Mouse (Mus musculus) lung, postnatal 0 days (tissue): ENCODE results near the gene Acad8. TPM values are rescaled to one million over a fixed set of nuclear protein-coding genes. Genes with fewer than 3 reads are reported as not detected.

Source experiments
- ATAC-seq: fragments of 200-750 bp; cut with Nextera tagmentation; 2 replicates; pipeline ENCODE4 v1.8.0; 2017; ENCODE audit warnings: moderate library complexity
- DNase-seq: peaks from one replicate; pipeline ENCODE4 v3.0.0-alpha.2; 2016; ENCODE audit warnings: low spot score
- H3K27ac ChIP-seq: fragments of 300-500 bp; sonication (generic); 2 replicates; pipeline ENCODE4 v1.5.1; 2014; ENCODE audit warnings: antibody characterized with exemption, mild to moderate bottlenecking, low read length, mixed read lengths
- H3K27me3 ChIP-seq: fragments of 300-500 bp; sonication (generic); replicated peaks from 2 replicates; pipeline ENCODE4 v1.6.1; 2014; ENCODE audit warnings: low read length, mixed read lengths; ENCODE audit not compliant: insufficient read depth
- H3K36me3 ChIP-seq: fragments of 300-500 bp; sonication (generic); 2 replicates; pipeline ENCODE4 v1.6.1; 2014; ENCODE audit warnings: low read length, mixed read lengths; ENCODE audit not compliant: insufficient read depth
- H3K4me1 ChIP-seq: fragments of 300-500 bp; sonication (generic); 2 replicates; pipeline ENCODE4 v1.6.1; 2014; ENCODE audit warnings: antibody characterized with exemption, low read depth, low read length, mixed read lengths; ENCODE audit not compliant: insufficient read depth
- H3K4me2 ChIP-seq: fragments of 300-500 bp; sonication (generic); replicated peaks from 2 replicates; pipeline ENCODE4 v1.6.1; 2014; ENCODE audit warnings: low read depth, mild to moderate bottlenecking, low read length, moderate library complexity, mixed read lengths
- H3K4me3 ChIP-seq: fragments of 300-500 bp; sonication (generic); 2 replicates; pipeline ENCODE4 v1.5.1; 2014; ENCODE audit warnings: low read depth, low read length
- H3K9ac ChIP-seq: fragments of 300-500 bp; sonication (generic); replicated peaks from 2 replicates; pipeline ENCODE4 v1.6.1; 2014; ENCODE audit warnings: low read depth, mild to moderate bottlenecking
- H3K9me3 ChIP-seq: fragments of 300-500 bp; sonication (generic); 2 replicates; pipeline ENCODE4 v1.6.1; 2016; ENCODE audit warnings: low read length, mixed read lengths
- CTCF ChIP-seq: IDR thresholded peaks from 2 replicates; pipeline ENCODE4 v1.5.1; 2016; ENCODE audit warnings: antibody characterized with exemption, mild to moderate bottlenecking
- EP300 ChIP-seq: IDR thresholded peaks from 2 replicates; pipeline ENCODE4 v1.6.1; 2016; ENCODE audit warnings: antibody characterized with exemption, mild to moderate bottlenecking, control low read depth
- WGBS: fragments of 180-500 bp; shearing (Covaris S2); extraction: QIAGEN DNeasy Blood & Tissue Kit; methylation state at CpG from one replicate; pipeline ENCODE4 v1.1.7; 2014; 5-methylcytosine and 5-hydroxymethylcytosine counted together
- polyA plus RNA-seq: library from polyadenylated mRNA; unstranded; fragments of >200 nt; fragmentation: Nextera tagmentation; extraction: Ambion mirVana; gene quantifications from 2 replicates; pipeline ENCODE4 v1.2.1, GENCODE M21; 2015

The Acad8 gene
- polyA plus RNA-seq = 31.6 and 33.6 TPM in 2 replicates

DNA sequence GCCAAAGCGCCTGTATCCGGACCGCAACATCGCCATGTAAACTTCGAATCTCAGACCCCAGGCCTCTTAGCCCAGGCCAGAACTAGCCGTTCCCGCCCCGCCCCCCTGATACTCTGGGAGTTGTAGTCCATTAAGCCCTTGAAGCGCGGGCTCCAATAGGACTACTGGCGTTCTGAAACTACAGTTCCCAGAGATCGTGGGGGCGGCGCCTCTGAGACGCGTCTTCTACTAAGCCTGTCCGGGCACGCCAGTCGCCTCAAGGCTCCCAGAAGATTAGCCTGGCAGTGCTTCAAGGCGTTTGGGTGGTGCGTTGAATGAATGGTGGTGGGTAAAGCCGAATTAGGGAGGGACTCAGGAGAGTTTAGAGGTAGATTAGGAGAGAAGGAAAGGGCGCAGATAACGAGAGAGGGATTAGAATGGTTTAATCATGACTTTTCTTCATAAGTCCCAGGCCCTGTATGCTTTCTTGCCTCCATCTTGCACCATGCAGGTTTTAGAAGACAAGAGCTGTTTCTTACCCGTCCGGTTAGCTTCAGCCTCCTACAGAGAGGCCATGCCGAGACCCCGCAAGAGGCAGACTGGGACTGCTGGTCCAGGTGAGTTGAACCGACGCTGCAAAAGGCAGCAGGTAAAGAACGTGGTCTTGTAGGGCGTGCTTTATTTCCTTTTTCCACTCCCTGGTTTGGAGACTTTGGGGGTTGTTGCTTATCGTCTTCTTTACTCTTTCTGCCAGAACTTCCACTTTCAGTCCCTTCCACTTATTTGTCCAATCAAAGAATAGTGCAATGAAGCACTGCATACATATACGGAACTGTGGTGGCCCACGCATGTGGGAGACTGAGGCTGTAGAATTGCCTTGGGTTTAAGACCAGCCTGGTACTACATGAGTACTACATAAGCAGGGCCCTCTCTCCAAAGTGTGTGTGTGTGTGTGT, at the start of gene Acad8, which contains the start of gene Thyn1:
TSS of gene Acad8 (minus strand) at position 106 of the 935 bp plus-strand sequence.
TSS of gene Thyn1 (plus strand) at position 250 of the 935 bp plus-strand sequence.
- H3K9me3 ChIP-seq = no peaks in the 10 kb centered on the region
- peaks cover 10% of the 10 kb centered on the region; the same call in 1 of the 2 replicates for H3K36me3 ChIP-seq
- no peaks in the 10 kb centered on the region for H3K27me3 ChIP-seq
- TF ChIP-seq CTCF = peak; percentile 19; the same call in 1 of the 2 replicates
- no peak for TF ChIP-seq EP300
- H3K9ac ChIP-seq = peak within 1 kb of the TSS; percentile 71
- H3K4me2 ChIP-seq = peak within 1 kb of the TSS; percentile 69
- DNase-seq (peak; percentile 99), ATAC-seq (peak; percentile 100)
- peak within 1 kb of the TSS; percentile 75 for H3K4me3 ChIP-seq
- H3K4me1 ChIP-seq = 0 out of 2 replicates have a peak, but pooled peaks cover 10% of the 10 kb centered on the region
- H3K27ac ChIP-seq = peak within 1 kb of the TSS; percentile 80
- WGBS = under 1% methylated on average over 35 of the region's 35 CpGs

DNA sequence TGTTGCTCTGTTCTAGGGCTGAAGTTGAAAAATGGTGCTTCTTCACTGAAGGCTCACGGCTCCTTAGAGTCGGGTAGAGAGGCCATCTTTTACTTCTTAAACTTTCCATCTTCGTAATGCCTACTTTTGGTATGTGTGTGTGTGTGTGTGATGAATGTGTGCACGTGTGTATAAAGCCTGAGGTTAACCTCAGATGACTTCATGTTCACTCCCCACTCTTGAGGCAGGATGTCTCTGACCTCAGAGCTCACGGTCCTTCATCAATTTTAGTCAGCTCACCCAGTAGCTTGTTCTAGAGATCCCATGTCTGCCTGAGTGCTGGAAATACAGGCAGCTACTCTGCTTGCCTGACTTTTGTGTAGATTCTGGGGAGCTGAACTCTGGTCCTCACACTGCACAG, 44.5 kb upstream of the Acad8 start:
- ATAC-seq (no peak), DNase-seq (no peak)
- no peaks in the 10 kb centered on the region for H3K4me1 ChIP-seq
- no peaks in the 10 kb centered on the region for H3K9me3 ChIP-seq
- no peak overlapping the region for H3K4me2 ChIP-seq
- TF ChIP-seq CTCF (no peak), EP300 (no peak)
- no peak overlapping the region for H3K9ac ChIP-seq
- H3K27me3 ChIP-seq = no peaks in the 10 kb centered on the region
- no peak overlapping the region for H3K4me3 ChIP-seq
- H3K36me3 ChIP-seq = peaks cover 20% of the 10 kb centered on the region
- 79% methylated on average over 5 of the region's 5 CpGs for WGBS
- H3K27ac ChIP-seq = no peak overlapping the region

DNA sequence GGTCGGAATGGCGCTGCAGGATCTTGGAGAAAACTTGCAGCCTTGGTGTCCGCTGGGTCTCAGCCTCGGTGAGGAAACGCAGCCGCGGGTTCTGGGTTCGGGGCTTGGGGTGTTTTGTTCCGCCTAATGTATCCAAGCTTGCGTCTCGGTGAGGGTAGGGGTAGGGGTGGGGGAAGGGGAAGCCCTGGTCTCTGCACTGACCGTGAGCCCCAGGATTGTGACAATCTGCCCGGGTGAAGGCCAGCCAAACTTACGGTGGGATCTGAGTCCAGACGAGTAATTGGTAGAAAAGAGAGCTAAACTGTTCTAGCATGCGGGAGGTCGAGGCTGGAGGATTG, 31.4 kb upstream of the Acad8 start:
- Histone ChIP-seq H3K9ac (peak overlapping the region; percentile 56), H3K36me3 (no peaks in the 10 kb centered on the region), H3K4me2 (peak overlapping the region; percentile 88), H3K27ac (0 out of 2 replicates have a peak overlapping the region, but pooled peaks have one; percentile 32), H3K4me3 (peak overlapping the region; percentile 98), H3K4me1 (peaks cover 23% of the 10 kb centered on the region; the same call in 1 of the 2 replicates), H3K9me3 (no peaks in the 10 kb centered on the region), H3K27me3 (no peaks in the 10 kb centered on the region)
- TF ChIP-seq CTCF (no peak), EP300 (no peak)
- WGBS = 0% methylated on average over 17 of the region's 17 CpGs
- DNase-seq (no peak), ATAC-seq (peak; percentile 2)

DNA sequence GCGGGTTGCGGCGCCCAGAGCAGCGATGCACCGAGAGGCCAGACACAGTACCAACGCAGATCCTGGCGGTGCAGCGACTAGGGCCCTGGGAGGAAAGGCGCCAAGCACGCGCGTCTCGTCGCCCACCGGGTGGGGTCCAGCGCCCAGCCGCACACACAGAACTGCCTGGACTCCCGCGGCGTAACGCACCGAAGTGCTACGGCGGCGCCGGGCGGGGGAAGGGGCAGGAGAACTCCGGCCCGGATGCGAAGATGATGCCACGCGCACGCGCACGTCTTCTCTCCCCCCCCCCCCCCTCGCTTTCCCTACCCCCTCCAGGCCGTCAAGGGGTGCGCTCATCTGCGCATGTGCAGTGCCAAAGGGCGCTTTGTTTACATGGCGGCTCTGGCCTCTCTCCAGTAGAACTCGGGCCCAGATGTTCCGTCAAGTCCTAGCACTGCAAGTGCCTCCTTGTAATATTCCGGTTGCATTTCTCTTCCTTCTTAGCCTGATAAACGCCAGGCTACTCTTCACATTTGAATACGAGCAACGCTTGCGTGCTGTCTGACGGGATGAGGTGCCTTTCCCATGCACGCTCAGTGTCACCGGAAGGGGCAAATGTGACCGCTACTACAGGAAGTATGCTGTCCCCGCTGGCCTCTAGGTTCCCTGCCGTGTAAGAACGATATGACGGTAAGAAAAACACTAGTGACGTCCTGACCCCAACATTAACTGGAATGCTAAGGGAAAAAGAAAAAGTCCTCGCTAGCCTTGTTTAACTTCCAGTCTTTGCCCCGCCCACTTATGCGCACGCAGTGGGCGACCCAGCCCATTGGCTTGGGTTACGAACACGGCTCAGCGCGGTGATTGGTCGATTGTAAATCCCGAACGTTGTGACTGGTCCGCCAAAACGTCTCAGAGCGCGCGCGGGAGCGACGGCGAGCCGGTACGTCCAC, 30.7 kb upstream of the Acad8 start, which contains the start of the genes Vps26b and Ncapd3:
TSS of gene Vps26b (minus strand) at position 238 of the 935 bp plus-strand sequence.
TSS of gene Ncapd3 (plus strand) at position 348 of the 935 bp plus-strand sequence.
- H3K36me3 ChIP-seq = no peaks in the 10 kb centered on the region
- peak; percentile 96 for ATAC-seq
- under 1% methylated on average over 64 of the region's 80 CpGs for WGBS
- no peaks in the 10 kb centered on the region for H3K9me3 ChIP-seq
- peak within 1 kb of the TSS; percentile 88 for H3K4me2 ChIP-seq
- H3K27ac ChIP-seq = peak within 1 kb of the TSS; percentile 96
- DNase-seq = peak; percentile 98
- H3K4me1 ChIP-seq = peaks cover 23% of the 10 kb centered on the region; the same call in 1 of the 2 replicates
- peak within 1 kb of the TSS; percentile 98 for H3K4me3 ChIP-seq
- TF ChIP-seq EP300 (no peak), CTCF (peak; percentile 38; the same call in 1 of the 2 replicates)
- H3K27me3 ChIP-seq = no peaks in the 10 kb centered on the region
- H3K9ac ChIP-seq = peak within 1 kb of the TSS; percentile 84

DNA sequence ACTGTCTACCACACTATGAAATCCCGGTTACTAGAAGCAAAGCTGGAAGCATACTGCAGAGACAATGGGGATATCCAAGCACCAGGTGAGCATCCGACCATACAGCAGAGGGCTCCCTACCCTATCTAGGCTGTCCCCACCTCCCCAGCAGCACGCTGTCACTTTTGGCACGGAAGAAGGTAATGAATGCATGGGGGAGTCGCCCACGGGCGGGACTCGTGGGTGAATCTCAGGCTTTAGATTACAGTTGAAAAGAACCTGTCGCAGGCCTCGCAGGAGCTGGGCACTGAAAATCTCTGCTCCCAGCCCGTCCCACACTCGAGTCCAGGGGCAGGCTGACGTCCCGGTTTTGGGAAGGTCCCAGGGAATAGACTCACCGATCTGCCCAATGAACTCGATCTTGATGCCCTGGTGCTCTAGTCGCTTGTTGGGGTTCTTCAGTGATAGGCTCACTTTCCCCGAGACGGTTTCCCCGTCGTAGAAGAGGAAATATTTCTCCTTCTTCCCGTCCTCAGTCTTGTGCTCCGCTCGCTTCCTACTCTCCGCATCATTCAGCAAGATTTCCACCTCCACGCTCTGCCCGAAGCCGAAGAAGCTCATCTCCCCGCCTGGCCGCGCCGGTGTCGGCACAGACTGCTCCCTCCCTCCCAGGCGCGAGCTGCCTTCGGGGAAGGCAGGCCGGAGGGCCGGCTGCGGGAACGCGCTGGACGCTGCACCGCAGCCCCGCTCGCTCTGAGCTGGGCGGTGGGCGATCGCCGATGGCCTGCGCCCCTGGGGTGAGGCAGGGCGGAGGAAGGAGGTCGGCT, 29.9 kb upstream of the Acad8 start:
- TF ChIP-seq CTCF = peak; percentile 42
- TF ChIP-seq EP300 = no peak
- Histone ChIP-seq H3K9me3 (no peaks in the 10 kb centered on the region), H3K36me3 (no peaks in the 10 kb centered on the region), H3K4me1 (peaks cover 23% of the 10 kb centered on the region; the same call in 1 of the 2 replicates), H3K4me2 (peak overlapping the region; percentile 88), H3K27me3 (no peaks in the 10 kb centered on the region), H3K4me3 (peak overlapping the region; percentile 98), H3K9ac (peak overlapping the region; percentile 84), H3K27ac (peak overlapping the region; percentile 96)
- ATAC-seq (peak; percentile 18), DNase-seq (peak; percentile 64)
- WGBS = under 1% methylated on average over 51 of the region's 52 CpGs
